Mouse (Mus musculus): ENCODE data around the gene Dennd6a. TPM values are rescaled to one million over a fixed set of nuclear protein-coding genes. Genes with fewer than 3 reads are reported as not detected.
A peak's percentile ranks its signal among the peaks of the same experiment; 100 is the strongest.

Gene Dennd6a
- polyA plus RNA-seq, 1 experiment, result 63.9 TPM

GRCm38 (mm10) chr14:26639961-26640360 lies 66.3 kb downstream of the Dennd6a start:
- Histone ChIP-seq H3K27me3 (ENCODE audit: control insufficient read depth, insufficient read depth, low read length, poor library complexity, severe bottlenecking) (no peaks in the 10 kb centered on the region), H3K9ac (ENCODE audit: low read depth, poor library complexity, severe bottlenecking) (peak overlapping the region; percentile 82; the same call in 1 of the 2 replicates), H3K27ac (ENCODE audit: insufficient read depth, low read length) (no peak overlapping the region), H3K4me1 (ENCODE audit: control insufficient read depth, insufficient read depth, low read length) (no peaks in the 10 kb centered on the region), H3K9me3 (replicated peaks; ENCODE audit: control insufficient read depth, insufficient read depth, low read length, poor library complexity, severe bottlenecking) (no peaks in the 10 kb centered on the region), H3K4me3 (ENCODE audit: low read depth, low read length) (no peak overlapping the region), H3K36me3 (ENCODE audit: control insufficient read depth, insufficient read depth, low read length, poor library complexity, severe bottlenecking) (no peaks in the 10 kb centered on the region)
- no peak for TF ChIP-seq CTCF (IDR thresholded peaks at IDR 0.05; ENCODE audit: low read depth, low read length)
- no peak for TF ChIP-seq POLR2A (IDR thresholded peaks at IDR 0.05; ENCODE audit: insufficient read depth, low read length)
- TF ChIP-seq EP300 (IDR thresholded peaks at IDR 0.05; ENCODE audit: insufficient read depth, low read depth, low read length), result no peak

- Histone ChIP-seq H3K4me1 (ENCODE audit: control insufficient read depth, insufficient read depth, low read length) (no peaks in the 10 kb centered on the region), H3K9ac (ENCODE audit: low read depth, poor library complexity, severe bottlenecking) (no peak overlapping the region), H3K27ac (ENCODE audit: insufficient read depth, low read length) (no peak overlapping the region), H3K4me3 (ENCODE audit: low read depth, low read length) (no peak overlapping the region), H3K27me3 (ENCODE audit: control insufficient read depth, insufficient read depth, low read length, poor library complexity, severe bottlenecking) (no peaks in the 10 kb centered on the region), H3K9me3 (replicated peaks; ENCODE audit: control insufficient read depth, insufficient read depth, low read length, poor library complexity, severe bottlenecking) (no peaks in the 10 kb centered on the region), H3K36me3 (ENCODE audit: control insufficient read depth, insufficient read depth, low read length, poor library complexity, severe bottlenecking) (peaks cover 8% of the 10 kb centered on the region)
- TF ChIP-seq EP300 (IDR thresholded peaks at IDR 0.05; ENCODE audit: insufficient read depth, low read depth, low read length), result no peak
- no peak for TF ChIP-seq CTCF (IDR thresholded peaks at IDR 0.05; ENCODE audit: low read depth, low read length)
- TF ChIP-seq POLR2A (IDR thresholded peaks at IDR 0.05; ENCODE audit: insufficient read depth, low read length), result no peak
Observed at GRCm38 (mm10) chr14:26643006-26643624, 69.5 kb downstream of the Dennd6a start.

GRCm38 (mm10) chr14:26645989-26646650 lies 72.5 kb downstream of the Dennd6a start:
- TF ChIP-seq EP300 (IDR thresholded peaks at IDR 0.05; ENCODE audit: insufficient read depth, low read depth, low read length) (no peak), POLR2A (IDR thresholded peaks at IDR 0.05; ENCODE audit: insufficient read depth, low read length) (no peak), CTCF (IDR thresholded peaks at IDR 0.05; ENCODE audit: low read depth, low read length) (no peak)
- no peaks in the 10 kb centered on the region for H3K9me3 ChIP-seq (replicated peaks; ENCODE audit: control insufficient read depth, insufficient read depth, low read length, poor library complexity, severe bottlenecking)
- no peak overlapping the region for H3K27ac ChIP-seq (ENCODE audit: insufficient read depth, low read length)
- no peaks in the 10 kb centered on the region for H3K4me1 ChIP-seq (ENCODE audit: control insufficient read depth, insufficient read depth, low read length)
- peaks cover 11% of the 10 kb centered on the region for H3K36me3 ChIP-seq (ENCODE audit: control insufficient read depth, insufficient read depth, low read length, poor library complexity, severe bottlenecking)
- no peak overlapping the region for H3K9ac ChIP-seq (ENCODE audit: low read depth, poor library complexity, severe bottlenecking)
- no peak overlapping the region for H3K4me3 ChIP-seq (ENCODE audit: low read depth, low read length)
- H3K27me3 ChIP-seq (ENCODE audit: control insufficient read depth, insufficient read depth, low read length, poor library complexity, severe bottlenecking), result no peaks in the 10 kb centered on the region

GRCm38 (mm10) chr14:26647811-26648210 lies 74.2 kb downstream of the Dennd6a start:
- Histone ChIP-seq H3K4me1 (ENCODE audit: control insufficient read depth, insufficient read depth, low read length) (no peaks in the 10 kb centered on the region), H3K27ac (ENCODE audit: insufficient read depth, low read length) (no peak overlapping the region), H3K36me3 (ENCODE audit: control insufficient read depth, insufficient read depth, low read length, poor library complexity, severe bottlenecking) (peaks cover 14% of the 10 kb centered on the region), H3K9me3 (replicated peaks; ENCODE audit: control insufficient read depth, insufficient read depth, low read length, poor library complexity, severe bottlenecking) (no peaks in the 10 kb centered on the region), H3K4me3 (ENCODE audit: low read depth, low read length) (no peak overlapping the region), H3K9ac (ENCODE audit: low read depth, poor library complexity, severe bottlenecking) (no peak overlapping the region), H3K27me3 (ENCODE audit: control insufficient read depth, insufficient read depth, low read length, poor library complexity, severe bottlenecking) (no peaks in the 10 kb centered on the region)
- no peak for TF ChIP-seq CTCF (IDR thresholded peaks at IDR 0.05; ENCODE audit: low read depth, low read length)
- no peak for TF ChIP-seq POLR2A (IDR thresholded peaks at IDR 0.05; ENCODE audit: insufficient read depth, low read length)
- TF ChIP-seq EP300 (IDR thresholded peaks at IDR 0.05; ENCODE audit: insufficient read depth, low read depth, low read length), result no peak

- no peaks in the 10 kb centered on the region for H3K9me3 ChIP-seq (replicated peaks; ENCODE audit: control insufficient read depth, insufficient read depth, low read length, poor library complexity, severe bottlenecking)
- no peak overlapping the region for H3K27ac ChIP-seq (ENCODE audit: insufficient read depth, low read length)
- peaks cover 39% of the 10 kb centered on the region for H3K36me3 ChIP-seq (ENCODE audit: control insufficient read depth, insufficient read depth, low read length, poor library complexity, severe bottlenecking)
- H3K9ac ChIP-seq (ENCODE audit: low read depth, poor library complexity, severe bottlenecking), result no peak overlapping the region
- TF ChIP-seq POLR2A (IDR thresholded peaks at IDR 0.05; ENCODE audit: insufficient read depth, low read length) (no peak), CTCF (IDR thresholded peaks at IDR 0.05; ENCODE audit: low read depth, low read length) (no peak), EP300 (IDR thresholded peaks at IDR 0.05; ENCODE audit: insufficient read depth, low read depth, low read length) (no peak)
- no peaks in the 10 kb centered on the region for H3K27me3 ChIP-seq (ENCODE audit: control insufficient read depth, insufficient read depth, low read length, poor library complexity, severe bottlenecking)
- no peak overlapping the region for H3K4me3 ChIP-seq (ENCODE audit: low read depth, low read length)
- H3K4me1 ChIP-seq (ENCODE audit: control insufficient read depth, insufficient read depth, low read length), result no peaks in the 10 kb centered on the region
Observed at GRCm38 (mm10) chr14:26651901-26652300, 78.2 kb downstream of the Dennd6a start.

- Histone ChIP-seq H3K9ac (ENCODE audit: low read depth, poor library complexity, severe bottlenecking) (no peak overlapping the region), H3K36me3 (ENCODE audit: control insufficient read depth, insufficient read depth, low read length, poor library complexity, severe bottlenecking) (peaks cover 24% of the 10 kb centered on the region), H3K27me3 (ENCODE audit: control insufficient read depth, insufficient read depth, low read length, poor library complexity, severe bottlenecking) (no peaks in the 10 kb centered on the region), H3K4me1 (ENCODE audit: control insufficient read depth, insufficient read depth, low read length) (no peaks in the 10 kb centered on the region), H3K27ac (ENCODE audit: insufficient read depth, low read length) (no peak overlapping the region), H3K4me3 (ENCODE audit: low read depth, low read length) (no peak overlapping the region), H3K9me3 (replicated peaks; ENCODE audit: control insufficient read depth, insufficient read depth, low read length, poor library complexity, severe bottlenecking) (no peaks in the 10 kb centered on the region)
- no peak for TF ChIP-seq POLR2A (IDR thresholded peaks at IDR 0.05; ENCODE audit: insufficient read depth, low read length)
- TF ChIP-seq CTCF (IDR thresholded peaks at IDR 0.05; ENCODE audit: low read depth, low read length), result no peak
- no peak for TF ChIP-seq EP300 (IDR thresholded peaks at IDR 0.05; ENCODE audit: insufficient read depth, low read depth, low read length)
Observed at GRCm38 (mm10) chr14:26658178-26658577, 84.5 kb downstream of the Dennd6a start.
